Mouse (Mus musculus) cerebellum, adult 2 months (tissue): ENCODE results near the gene Psmb9.

Experiments used
- CTCF ChIP-seq: fragments of 200-500 bp; IDR thresholded peaks from 2 replicates; pipeline ENCODE4 v1.5.1; 2011; ENCODE audit warnings: low read depth, mild to moderate bottlenecking, control low read depth, low read length, moderate library complexity, borderline replicate concordance; ENCODE audit not compliant: insufficient read depth
- POLR2A ChIP-seq: fragments of 200-500 bp; IDR thresholded peaks from 2 replicates; pipeline ENCODE4 v1.6.1; 2011; ENCODE audit warnings: low read length, control low read depth, borderline replicate concordance; ENCODE audit not compliant: insufficient read depth

GRCm38 (mm10) chr17:34236691-34237090 lies 49.1 kb upstream of the Psmb9 start:
- TF ChIP-seq POLR2A (no peak), CTCF (no peak)
